Mouse (Mus musculus): ENCODE results near the gene Ackr1. TPM values are rescaled to one million over a fixed set of nuclear protein-coding genes. Genes with fewer than 3 reads are reported as not detected.
A peak's percentile ranks its signal among the peaks of the same experiment; 100 is the strongest.

The Ackr1 gene
- polyA plus RNA-seq (2015; fragmentation: Nextera tagmentation; extraction: Ambion mirVana), result 69.3 and 71.7 TPM in 2 replicates

DNA sequence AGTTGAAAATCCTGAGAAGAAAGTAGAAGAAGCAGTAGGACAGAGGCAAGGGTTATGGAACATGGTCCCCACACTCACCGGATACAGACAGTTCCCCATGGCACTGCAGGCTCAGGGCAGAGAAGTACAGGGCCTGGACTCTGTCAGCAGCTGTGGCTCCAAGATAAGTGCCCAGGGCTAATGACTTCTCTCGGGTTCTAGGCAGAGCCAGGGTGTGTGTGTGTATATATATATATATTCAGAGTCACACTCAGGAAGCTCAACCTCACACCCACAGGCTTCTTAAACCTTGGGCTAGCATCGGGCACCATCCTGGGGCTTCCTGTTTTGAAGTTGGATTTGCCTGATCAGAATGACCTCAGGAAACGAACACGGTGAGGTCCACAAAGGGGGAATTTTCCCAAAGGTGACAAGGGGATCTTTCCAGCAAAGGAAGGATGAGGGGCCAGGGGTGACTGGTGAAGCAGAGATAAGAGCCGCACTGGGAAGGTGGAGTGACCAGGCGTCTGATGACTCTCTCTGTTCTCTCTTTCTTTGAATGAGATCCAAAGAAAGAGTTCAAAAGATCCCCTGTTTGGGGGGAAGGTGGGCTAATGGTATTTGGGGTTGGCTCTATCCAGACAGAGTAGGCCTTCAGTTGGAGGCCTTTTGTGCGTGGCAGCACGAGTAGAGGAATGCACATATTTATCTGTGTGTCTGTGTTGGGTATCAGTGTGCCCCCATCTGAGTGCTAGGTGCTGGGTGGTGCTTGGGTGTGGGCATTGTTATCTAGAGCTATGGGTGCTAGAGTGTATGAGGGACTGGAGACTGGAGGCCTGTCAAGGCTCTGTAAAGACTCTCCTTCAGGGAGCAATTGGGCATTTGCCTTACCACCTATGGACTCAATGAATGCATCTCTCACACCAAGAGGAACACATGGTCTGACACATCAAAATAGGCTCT is at the start of gene Ackr1:
TSS of gene Ackr1 (minus strand) at position 439 of the 942 bp plus-strand sequence.
- Histone ChIP-seq H3K27me3 (ENCODE audit: control insufficient read depth, insufficient read depth, low read depth, low read length) (no peaks in the 10 kb centered on the region), H3K9me3 (replicated peaks; ENCODE audit: control insufficient read depth, low read length) (no peaks in the 10 kb centered on the region), H3K36me3 (ENCODE audit: control insufficient read depth, insufficient read depth) (no peaks in the 10 kb centered on the region), H3K9ac (ENCODE audit: low read depth, low read length) (peak within 1 kb of the TSS; percentile 80), H3K27ac (ENCODE audit: low read length) (peak within 1 kb of the TSS; percentile 99), H3K4me2 (ENCODE audit: low read depth, low read length) (peak within 1 kb of the TSS; percentile 60), H3K4me1 (ENCODE audit: control insufficient read depth, low read depth, low read length) (peaks cover 34% of the 10 kb centered on the region), H3K4me3 (ENCODE audit: low read depth, low read length) (peak within 1 kb of the TSS; percentile 75)
- peak; percentile 89 for ATAC-seq (ENCODE audit: low read depth)
- 18% methylated on average over 9 of the region's 9 CpGs for WGBS (ENCODE audit: insufficient replicate concordance)

DNA sequence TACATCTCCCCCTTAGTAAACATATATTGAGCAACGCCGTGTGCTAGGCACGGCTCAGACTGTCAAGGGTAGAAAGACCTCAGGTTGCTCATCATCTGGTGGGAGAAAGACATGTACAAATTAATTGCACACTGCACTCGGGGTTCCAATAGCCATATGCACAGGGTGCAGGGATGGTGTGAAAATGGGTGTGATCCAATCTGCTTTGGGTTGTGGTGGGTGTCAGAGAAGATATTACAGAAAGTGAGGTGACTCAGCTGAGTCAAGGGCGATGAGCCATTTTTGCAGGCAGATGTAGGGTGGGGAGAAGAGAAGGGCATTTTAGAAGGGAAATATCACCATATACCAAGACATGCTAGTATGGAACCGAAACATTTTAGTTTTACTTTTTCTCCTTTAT is 47.9 kb upstream of the Ackr1 start:
- H3K4me1 ChIP-seq (ENCODE audit: control insufficient read depth, low read depth, low read length), result no peaks in the 10 kb centered on the region
- H3K4me3 ChIP-seq (ENCODE audit: low read depth, low read length), result no peak overlapping the region
- no peaks in the 10 kb centered on the region for H3K36me3 ChIP-seq (ENCODE audit: control insufficient read depth, insufficient read depth)
- H3K4me2 ChIP-seq (ENCODE audit: low read depth, low read length), result no peak overlapping the region
- no peak overlapping the region for H3K9ac ChIP-seq (ENCODE audit: low read depth, low read length)
- no peaks in the 10 kb centered on the region; the same call in 1 of the 2 replicates for H3K27me3 ChIP-seq (ENCODE audit: control insufficient read depth, insufficient read depth, low read depth, low read length)
- ATAC-seq (ENCODE audit: low read depth), result no peak
- H3K9me3 ChIP-seq (replicated peaks; ENCODE audit: control insufficient read depth, low read length), result no peaks in the 10 kb centered on the region
- no peak overlapping the region for H3K27ac ChIP-seq (ENCODE audit: low read length)
- WGBS (ENCODE audit: insufficient replicate concordance), result 69% methylated on average over 6 of the region's 6 CpGs

DNA sequence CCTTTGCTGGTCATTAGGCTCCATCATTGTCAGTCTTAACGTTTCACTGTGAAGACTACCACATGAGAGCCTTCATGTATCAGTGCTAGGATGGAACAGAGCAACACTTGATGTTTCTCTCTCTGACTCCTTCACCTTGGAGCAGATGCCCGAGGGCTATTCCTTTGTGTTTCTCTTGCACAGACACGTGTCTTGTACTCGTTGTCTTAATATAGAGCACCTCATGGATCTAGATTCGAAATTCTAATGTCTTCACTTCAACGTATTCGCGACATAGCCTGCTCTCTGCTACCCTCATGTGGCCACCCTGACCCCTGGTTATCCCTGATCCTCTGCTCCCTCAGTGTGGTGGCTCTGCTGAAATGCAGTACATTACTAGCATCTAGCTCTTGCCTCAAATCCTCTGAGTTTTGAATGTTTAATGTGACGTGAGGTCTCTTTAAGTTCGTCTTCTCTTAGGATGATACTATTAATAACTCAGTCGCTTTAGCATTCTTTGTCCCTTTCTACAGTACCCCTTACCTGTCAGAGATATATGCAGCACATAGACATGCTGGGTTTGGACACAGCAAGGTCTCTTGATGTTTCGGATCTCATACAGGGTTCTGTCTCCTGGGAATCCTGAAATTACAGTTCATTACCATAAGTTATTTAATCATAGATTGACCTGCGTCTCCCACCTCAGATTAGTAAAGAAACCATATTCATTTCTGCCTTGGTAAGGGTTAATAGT is 44.0 kb upstream of the Ackr1 start:
- no peak overlapping the region for H3K27ac ChIP-seq (ENCODE audit: low read length)
- no peaks in the 10 kb centered on the region for H3K9me3 ChIP-seq (replicated peaks; ENCODE audit: control insufficient read depth, low read length)
- no peaks in the 10 kb centered on the region for H3K36me3 ChIP-seq (ENCODE audit: control insufficient read depth, insufficient read depth)
- H3K9ac ChIP-seq (ENCODE audit: low read depth, low read length), result no peak overlapping the region
- H3K4me3 ChIP-seq (ENCODE audit: low read depth, low read length), result no peak overlapping the region
- 23% methylated on average over 13 of the region's 13 CpGs for WGBS (ENCODE audit: insufficient replicate concordance)
- H3K4me1 ChIP-seq (ENCODE audit: control insufficient read depth, low read depth, low read length), result no peaks in the 10 kb centered on the region
- H3K4me2 ChIP-seq (ENCODE audit: low read depth, low read length), result no peak overlapping the region
- H3K27me3 ChIP-seq (ENCODE audit: control insufficient read depth, insufficient read depth, low read depth, low read length), result no peaks in the 10 kb centered on the region; the same call in 1 of the 2 replicates
- ATAC-seq (ENCODE audit: low read depth), result peak; percentile 47; the same call in 1 of the 2 replicates

DNA sequence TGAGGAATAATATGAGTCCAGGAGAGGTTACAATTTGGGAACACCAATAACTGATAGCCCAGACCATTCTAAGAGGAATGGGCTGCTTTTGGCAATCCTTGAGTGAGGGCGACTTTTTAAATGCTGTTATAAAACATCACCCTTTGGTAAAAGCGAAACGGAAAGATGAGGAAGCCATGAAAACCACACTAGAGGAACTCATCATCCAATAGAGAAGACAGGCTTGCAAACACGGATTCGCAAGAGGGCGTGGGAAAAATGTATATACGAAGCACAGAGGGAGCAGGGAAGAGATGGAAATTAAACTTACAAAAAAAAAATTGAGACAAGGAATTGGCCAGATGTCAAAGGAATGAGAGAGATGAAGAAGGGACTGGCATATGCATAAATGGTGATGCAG is 40.5 kb upstream of the Ackr1 start:
- H3K9ac ChIP-seq (ENCODE audit: low read depth, low read length), result no peak overlapping the region
- 40% methylated on average over 7 of the region's 7 CpGs for WGBS (ENCODE audit: insufficient replicate concordance)
- H3K4me1 ChIP-seq (ENCODE audit: control insufficient read depth, low read depth, low read length), result no peaks in the 10 kb centered on the region
- H3K4me2 ChIP-seq (ENCODE audit: low read depth, low read length), result no peak overlapping the region
- no peak for ATAC-seq (ENCODE audit: low read depth)
- no peak overlapping the region for H3K27ac ChIP-seq (ENCODE audit: low read length)
- H3K9me3 ChIP-seq (replicated peaks; ENCODE audit: control insufficient read depth, low read length), result no peaks in the 10 kb centered on the region
- H3K27me3 ChIP-seq (ENCODE audit: control insufficient read depth, insufficient read depth, low read depth, low read length), result peaks cover 1% of the 10 kb centered on the region
- no peak overlapping the region for H3K4me3 ChIP-seq (ENCODE audit: low read depth, low read length)
- no peaks in the 10 kb centered on the region for H3K36me3 ChIP-seq (ENCODE audit: control insufficient read depth, insufficient read depth)

DNA sequence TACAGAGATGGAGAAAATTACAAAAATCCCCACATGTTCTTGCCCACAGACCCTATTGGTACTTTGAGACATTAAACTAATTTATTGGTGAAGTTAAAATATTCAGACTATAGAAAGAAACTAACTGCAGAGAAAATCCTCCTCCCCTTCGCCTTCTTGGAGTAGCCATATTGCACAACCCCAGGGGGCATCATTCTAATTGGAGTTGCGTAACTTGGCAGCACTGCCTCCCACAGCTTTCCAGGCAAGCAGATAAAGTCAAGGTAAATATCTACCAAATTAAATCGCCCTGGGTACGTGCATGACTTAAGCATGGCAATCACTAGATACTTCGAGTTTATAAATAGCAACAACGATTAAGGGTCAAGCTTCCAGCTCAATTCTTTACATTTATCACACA is 38.0 kb upstream of the Ackr1 start:
- ATAC-seq (ENCODE audit: low read depth), result no peak
- no peak overlapping the region for H3K4me3 ChIP-seq (ENCODE audit: low read depth, low read length)
- no peak overlapping the region for H3K9ac ChIP-seq (ENCODE audit: low read depth, low read length)
- H3K36me3 ChIP-seq (ENCODE audit: control insufficient read depth, insufficient read depth), result no peaks in the 10 kb centered on the region
- no peak overlapping the region for H3K4me2 ChIP-seq (ENCODE audit: low read depth, low read length)
- no peak overlapping the region for H3K27ac ChIP-seq (ENCODE audit: low read length)
- H3K9me3 ChIP-seq (replicated peaks; ENCODE audit: control insufficient read depth, low read length), result no peaks in the 10 kb centered on the region
- 62% methylated on average over 6 of the region's 6 CpGs for WGBS (ENCODE audit: insufficient replicate concordance)
- peaks cover 4% of the 10 kb centered on the region for H3K4me1 ChIP-seq (ENCODE audit: control insufficient read depth, low read depth, low read length)
- peaks cover 24% of the 10 kb centered on the region for H3K27me3 ChIP-seq (ENCODE audit: control insufficient read depth, insufficient read depth, low read depth, low read length)

DNA sequence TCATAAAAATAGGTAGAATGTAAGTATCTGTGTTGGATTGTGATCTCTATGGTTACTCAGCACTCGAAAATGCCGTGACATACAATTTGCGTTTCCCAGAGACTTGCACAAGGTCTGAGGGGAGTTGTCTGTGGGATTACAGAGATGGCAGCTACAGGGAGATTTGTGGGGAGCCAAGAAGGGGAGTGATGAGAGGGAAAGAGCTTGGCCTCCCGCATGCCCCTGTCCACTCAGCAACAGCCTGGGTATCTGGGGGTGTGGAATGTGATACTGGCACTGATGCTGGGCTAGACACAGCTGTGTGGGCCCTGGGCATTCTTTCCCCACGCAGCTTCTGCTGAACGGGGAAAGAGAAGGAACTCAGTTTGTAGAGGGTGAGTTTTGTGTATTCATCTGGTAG is 36.9 kb upstream of the Ackr1 start:
- Histone ChIP-seq H3K4me3 (ENCODE audit: low read depth, low read length) (no peak overlapping the region), H3K27me3 (ENCODE audit: control insufficient read depth, insufficient read depth, low read depth, low read length) (peaks cover 35% of the 10 kb centered on the region), H3K4me2 (ENCODE audit: low read depth, low read length) (no peak overlapping the region), H3K9ac (ENCODE audit: low read depth, low read length) (no peak overlapping the region), H3K4me1 (ENCODE audit: control insufficient read depth, low read depth, low read length) (peaks cover 13% of the 10 kb centered on the region), H3K36me3 (ENCODE audit: control insufficient read depth, insufficient read depth) (no peaks in the 10 kb centered on the region), H3K9me3 (replicated peaks; ENCODE audit: control insufficient read depth, low read length) (no peaks in the 10 kb centered on the region), H3K27ac (ENCODE audit: low read length) (no peak overlapping the region)
- ATAC-seq (ENCODE audit: low read depth), result no peak
- WGBS (ENCODE audit: insufficient replicate concordance), result 65% methylated on average over 6 of the region's 6 CpGs

DNA sequence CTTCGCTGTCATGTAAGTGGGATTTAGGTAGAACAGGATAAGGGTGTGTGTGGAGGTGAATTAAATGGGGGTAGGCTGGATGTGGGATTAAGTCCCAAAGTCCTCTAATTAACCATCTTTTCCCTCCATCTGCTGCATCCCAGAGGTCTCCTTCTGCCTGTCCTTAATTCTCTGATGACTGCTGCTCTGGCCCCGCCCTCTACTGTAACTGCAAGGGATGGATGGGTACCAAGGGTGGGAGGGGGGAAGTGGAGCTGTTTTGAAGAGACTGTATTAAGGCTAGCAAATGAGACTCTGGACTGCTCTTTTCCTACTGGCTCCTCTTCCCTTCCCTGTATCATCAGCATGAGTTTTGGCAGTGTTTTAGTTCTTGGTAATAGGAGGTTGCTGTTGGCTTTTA is 36.1 kb upstream of the Ackr1 start:
- H3K36me3 ChIP-seq (ENCODE audit: control insufficient read depth, insufficient read depth), result no peaks in the 10 kb centered on the region
- H3K27me3 ChIP-seq (ENCODE audit: control insufficient read depth, insufficient read depth, low read depth, low read length), result peaks cover 43% of the 10 kb centered on the region
- WGBS (ENCODE audit: insufficient replicate concordance), result 54% methylated on average over 2 of the region's 2 CpGs
- no peaks in the 10 kb centered on the region for H3K9me3 ChIP-seq (replicated peaks; ENCODE audit: control insufficient read depth, low read length)
- no peak for ATAC-seq (ENCODE audit: low read depth)
- no peak overlapping the region for H3K4me3 ChIP-seq (ENCODE audit: low read depth, low read length)
- no peak overlapping the region for H3K9ac ChIP-seq (ENCODE audit: low read depth, low read length)
- no peak overlapping the region for H3K27ac ChIP-seq (ENCODE audit: low read length)
- no peak overlapping the region for H3K4me2 ChIP-seq (ENCODE audit: low read depth, low read length)
- H3K4me1 ChIP-seq (ENCODE audit: control insufficient read depth, low read depth, low read length), result peaks cover 14% of the 10 kb centered on the region

DNA sequence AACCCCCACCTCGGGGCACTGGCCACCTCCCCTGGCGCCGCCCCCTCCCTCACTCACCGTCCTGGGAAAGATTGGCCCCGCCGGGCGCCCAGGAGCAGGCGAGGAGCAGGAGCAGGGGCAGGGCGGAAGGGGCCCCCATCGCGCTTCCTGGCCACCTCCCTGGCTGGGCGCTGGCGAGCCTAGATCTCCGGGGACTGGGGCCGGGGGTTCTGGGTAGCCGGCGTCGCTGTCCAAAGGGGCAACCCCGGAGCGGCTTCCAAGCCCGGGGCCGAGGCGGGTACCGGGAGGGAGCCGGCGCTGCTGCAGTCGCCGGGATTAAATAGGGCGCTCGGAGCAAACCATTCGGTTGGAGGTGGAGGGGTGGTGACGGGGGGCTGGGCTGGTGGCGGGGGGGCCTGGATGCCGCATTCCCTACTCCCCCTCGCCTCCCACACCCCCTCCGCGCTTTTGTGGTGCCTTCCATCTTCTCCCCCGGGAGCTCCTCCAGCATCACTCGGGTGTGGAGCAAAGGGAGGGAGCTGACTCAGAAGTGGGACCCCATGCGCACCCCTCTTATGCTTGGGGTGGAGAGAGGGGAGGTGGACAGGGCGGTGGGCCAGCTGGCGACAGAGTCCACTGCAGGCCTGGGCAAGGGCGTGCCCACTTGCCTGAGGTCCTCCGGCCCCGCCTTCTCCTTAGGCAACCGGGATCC is 34.0 kb upstream of the Ackr1 start, which contains the start of gene Cadm3:
TSS of gene Cadm3 (minus strand) at position 340 of the 691 bp plus-strand sequence.
- H3K4me1 ChIP-seq (ENCODE audit: control insufficient read depth, low read depth, low read length), result peaks cover 14% of the 10 kb centered on the region
- H3K36me3 ChIP-seq (ENCODE audit: control insufficient read depth, insufficient read depth), result no peaks in the 10 kb centered on the region
- WGBS (ENCODE audit: insufficient replicate concordance), result 1% methylated on average over 39 of the region's 46 CpGs
- peak within 1 kb of the TSS; percentile 18; the same call in 1 of the 2 replicates for H3K4me3 ChIP-seq (ENCODE audit: low read depth, low read length)
- H3K4me2 ChIP-seq (ENCODE audit: low read depth, low read length), result no peak within 1 kb of the TSS; the same call in 1 of the 2 replicates
- H3K27ac ChIP-seq (ENCODE audit: low read length), result no peak within 1 kb of the TSS
- peak; percentile 9; the same call in 1 of the 2 replicates for ATAC-seq (ENCODE audit: low read depth)
- H3K9ac ChIP-seq (ENCODE audit: low read depth, low read length), result no peak within 1 kb of the TSS
- H3K9me3 ChIP-seq (replicated peaks; ENCODE audit: control insufficient read depth, low read length), result no peaks in the 10 kb centered on the region
- H3K27me3 ChIP-seq (ENCODE audit: control insufficient read depth, insufficient read depth, low read depth, low read length), result peaks cover 43% of the 10 kb centered on the region
